Mouse (Mus musculus) embryonic fibroblast, embryonic 13.5 days (primary cell): Measurements from ENCODE around the gene 1810046K07Rik. TPM values are rescaled to one million over a fixed set of nuclear protein-coding genes. Genes with fewer than 3 reads are reported as not detected.

Experiments used
- H3K27ac ChIP-seq: 2 replicates; pipeline ENCODE4 v1.5.1; 2012; ENCODE audit warnings: low read length, control low read depth, inconsistent platforms; ENCODE audit not compliant: insufficient read depth
- H3K4me1 ChIP-seq: 2 replicates; pipeline ENCODE4 v1.6.1; 2011; ENCODE audit warnings: low read length; ENCODE audit not compliant: control insufficient read depth, insufficient read depth
- H3K4me3 ChIP-seq: 2 replicates; pipeline ENCODE4 v1.5.1; 2011; ENCODE audit warnings: mild to moderate bottlenecking, control low read depth, low read length; ENCODE audit not compliant: insufficient read depth
- CTCF ChIP-seq: IDR thresholded peaks from 2 replicates; pipeline ENCODE4 v1.5.1; 2011; ENCODE audit warnings: mild to moderate bottlenecking, control low read depth, low read length, moderate library complexity, borderline replicate concordance; ENCODE audit not compliant: insufficient read depth
- POLR2A ChIP-seq: IDR thresholded peaks from 2 replicates; pipeline ENCODE4 v1.6.1; 2011; ENCODE audit warnings: low read depth, mild to moderate bottlenecking, control low read depth, low read length, moderate library complexity
- polyA plus RNA-seq: library from polyadenylated mRNA; stranded (reverse); fragments of >200 nt; gene quantifications from 2 replicates; pipeline ENCODE4 v1.2.4, GENCODE M21; 2011; ENCODE audit warnings: low read depth; ENCODE audit not compliant: missing spikeins, insufficient read length

1810046K07Rik gene
- polyA plus RNA-seq, 1 experiment: not detected

GRCm38 (mm10) chr9:51327555-51327903, 1.2 kb downstream of the 1810046K07Rik start:
- TF ChIP-seq CTCF (no peak), POLR2A (no peak)
- H3K4me3 ChIP-seq: no peak overlapping the region
- H3K4me1 ChIP-seq: no peaks in the 10 kb centered on the region
- no peak overlapping the region for H3K27ac ChIP-seq

- Histone ChIP-seq H3K27ac (no peak overlapping the region), H3K4me1 (no peaks in the 10 kb centered on the region), H3K4me3 (no peak overlapping the region)
- TF ChIP-seq CTCF (no peak), POLR2A (no peak)
Observed at GRCm38 (mm10) chr9:51326619-51327554, 1.8 kb downstream of the 1810046K07Rik start.

GRCm38 (mm10) chr9:51324406-51325065, 4.2 kb downstream of the 1810046K07Rik start:
- TF ChIP-seq CTCF: no peak
- no peak for TF ChIP-seq POLR2A
- Histone ChIP-seq H3K27ac (no peak overlapping the region), H3K4me3 (no peak overlapping the region), H3K4me1 (no peaks in the 10 kb centered on the region)

- TF ChIP-seq POLR2A (no peak), CTCF (no peak)
- H3K4me3 ChIP-seq: no peak overlapping the region
- H3K27ac ChIP-seq: no peak overlapping the region
- H3K4me1 ChIP-seq: no peaks in the 10 kb centered on the region
Observed at GRCm38 (mm10) chr9:51320096-51320495, 8.6 kb downstream of the 1810046K07Rik start.

GRCm38 (mm10) chr9:51318246-51318645, 10.5 kb downstream of the 1810046K07Rik start:
- TF ChIP-seq CTCF (no peak), POLR2A (no peak)
- Histone ChIP-seq H3K4me3 (no peak overlapping the region), H3K4me1 (no peaks in the 10 kb centered on the region), H3K27ac (no peak overlapping the region)

- Histone ChIP-seq H3K4me1 (no peaks in the 10 kb centered on the region), H3K27ac (no peak overlapping the region), H3K4me3 (no peak overlapping the region)
- TF ChIP-seq CTCF (no peak), POLR2A (no peak)
Observed at GRCm38 (mm10) chr9:51317322-51317721, 11.4 kb downstream of the 1810046K07Rik start.

GRCm38 (mm10) chr9:51315402-51316063, 13.2 kb downstream of the 1810046K07Rik start:
- TF ChIP-seq CTCF (no peak), POLR2A (no peak)
- H3K4me1 ChIP-seq: no peaks in the 10 kb centered on the region

GRCm38 (mm10) chr9:51312554-51313317, 16.0 kb downstream of the 1810046K07Rik start:
- H3K4me3 ChIP-seq: no peak overlapping the region
- H3K4me1 ChIP-seq: no peaks in the 10 kb centered on the region
- H3K27ac ChIP-seq: no peak overlapping the region
- no peak for TF ChIP-seq CTCF
- TF ChIP-seq POLR2A: no peak

More at GRCm38 (mm10) chr9:51315402-51316063, 13.2 kb downstream of the 1810046K07Rik start:
- Histone ChIP-seq H3K4me3 (no peak overlapping the region), H3K27ac (no peak overlapping the region)

- TF ChIP-seq POLR2A (no peak), CTCF (no peak)
- H3K27ac ChIP-seq: no peak overlapping the region
- no peaks in the 10 kb centered on the region for H3K4me1 ChIP-seq
- no peak overlapping the region for H3K4me3 ChIP-seq
Observed at GRCm38 (mm10) chr9:51310515-51310914, 18.2 kb downstream of the 1810046K07Rik start.

- Histone ChIP-seq H3K27ac (no peak overlapping the region), H3K4me1 (no peaks in the 10 kb centered on the region), H3K4me3 (no peak overlapping the region)
- TF ChIP-seq CTCF: no peak
- TF ChIP-seq POLR2A: no peak
Observed at GRCm38 (mm10) chr9:51306351-51306750, 22.4 kb downstream of the 1810046K07Rik start.
